Mouse (Mus musculus): ENCODE data around the gene Gm20683. TPM values are rescaled to one million over a fixed set of nuclear protein-coding genes. Genes with fewer than 3 reads are reported as not detected.

Gene Gm20683
- polyA plus RNA-seq, 1 experiment from 2014 or later = 1.9 TPM

DNA sequence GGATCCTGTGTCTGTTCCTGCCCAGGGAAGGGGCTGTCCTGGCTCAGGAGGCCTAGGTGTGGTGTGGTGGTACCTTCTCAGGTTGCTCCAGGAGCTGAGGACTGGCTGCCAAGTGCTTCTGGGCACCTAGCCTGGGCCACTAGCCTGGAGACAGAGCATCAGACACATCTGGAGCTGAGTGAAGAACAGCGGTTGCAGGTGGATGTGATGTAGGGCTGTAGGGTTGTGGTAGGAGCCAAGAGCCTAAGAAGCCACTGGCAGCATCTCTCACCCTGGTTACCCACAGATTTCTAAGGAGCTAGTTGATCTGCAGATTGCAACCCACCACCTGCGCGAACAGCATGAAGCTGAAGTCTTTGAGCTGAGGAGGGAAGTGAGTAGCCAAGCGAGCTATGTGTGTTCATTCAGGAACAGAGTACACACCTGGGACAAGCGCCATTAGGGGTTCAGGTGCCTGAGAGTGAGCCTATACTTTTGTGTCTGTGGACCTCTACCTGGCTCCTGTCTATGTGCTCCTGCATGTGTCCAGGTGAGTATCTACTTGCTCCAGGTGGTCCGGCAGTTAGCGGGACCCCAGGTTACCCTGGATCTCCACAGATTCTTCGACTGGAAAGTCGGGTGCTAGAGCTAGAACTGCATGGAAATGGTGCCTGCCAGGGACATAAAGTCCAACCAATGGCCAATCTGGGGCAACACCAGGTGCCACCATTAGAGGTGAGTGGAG, 54.6 kb downstream of the Gm20683 start:
- Histone ChIP-seq H3K4me2 (ENCODE audit: low read length) (no peak overlapping the region), H3K36me3 (ENCODE audit: control insufficient read depth, insufficient read depth, low read length) (peaks cover 53% of the 10 kb centered on the region), H3K9ac (ENCODE audit: low read length) (no peak overlapping the region), H3K27me3 (ENCODE audit: control insufficient read depth, insufficient read depth, low read length) (no peaks in the 10 kb centered on the region), H3K27ac (replicated peaks in 1 of 2; ENCODE audit: control insufficient read depth in 1 of 2, insufficient read depth in 1 of 2, low read depth in 2 of 2, low read length in 2 of 2) (no peak overlapping the region), H3K4me1 (ENCODE audit: control insufficient read depth in 2 of 2, insufficient read depth in 2 of 2, low read length in 2 of 2) (peaks cover 13 to 33% of the 10 kb centered on the region in 2 experiments), H3K9me3 (ENCODE audit: control insufficient read depth, low read length) (no peaks in the 10 kb centered on the region), H3K4me3 (ENCODE audit: control insufficient read depth in 1 of 2, insufficient read depth in 1 of 2, low read depth in 1 of 2, low read length in 2 of 2) (no peak overlapping the region)
- 93% methylated on average over 9 of the region's 9 CpGs for WGBS
- no peak for ATAC-seq (ENCODE audit: insufficient number of reproducible peaks, insufficient read depth, low FRiP score, low read depth)

DNA sequence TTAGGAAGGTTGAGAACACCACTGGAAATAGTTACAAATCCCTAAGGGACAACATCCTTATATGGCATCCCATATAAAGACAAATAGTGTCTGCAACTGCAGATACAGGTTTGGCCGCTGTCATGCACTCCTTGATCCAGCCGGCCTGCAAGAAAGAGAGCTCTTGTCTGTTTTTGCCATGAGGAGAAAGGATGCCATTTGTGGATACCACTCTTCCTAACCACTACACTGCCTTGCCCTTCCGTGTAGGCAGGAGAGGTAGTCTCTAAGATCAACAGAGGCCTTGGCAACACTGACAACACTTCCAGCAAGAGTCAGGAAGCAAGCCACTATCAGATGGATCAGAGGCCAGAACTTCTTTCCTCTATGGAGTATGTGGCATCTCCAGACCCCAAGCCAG, 55.3 kb downstream of the Gm20683 start, which contains the start of gene Ccdc78:
TSS of gene Ccdc78 (plus strand) at position 301 of the 400 bp plus-strand sequence.
- peak within 1 kb of the TSS; percentile 60 to 92 for H3K4me3 ChIP-seq (ENCODE audit: control insufficient read depth in 1 of 2, insufficient read depth in 1 of 2, low read depth in 1 of 2, low read length in 2 of 2)
- H3K9ac ChIP-seq (ENCODE audit: low read length) = peak within 1 kb of the TSS; percentile 83
- H3K4me2 ChIP-seq (ENCODE audit: low read length) = peak within 1 kb of the TSS; percentile 86
- 79% methylated on average over 3 of the region's 3 CpGs for WGBS
- ATAC-seq (ENCODE audit: insufficient number of reproducible peaks, insufficient read depth, low FRiP score, low read depth) = no peak
- peaks cover 11 to 28% of the 10 kb centered on the region in 2 experiments for H3K4me1 ChIP-seq (ENCODE audit: control insufficient read depth in 2 of 2, insufficient read depth in 2 of 2, low read length in 2 of 2)
- no peaks in the 10 kb centered on the region for H3K27me3 ChIP-seq (ENCODE audit: control insufficient read depth, insufficient read depth, low read length)
- no peaks in the 10 kb centered on the region for H3K9me3 ChIP-seq (ENCODE audit: control insufficient read depth, low read length)
- peak within 1 kb of the TSS; percentile 78 to 96 for H3K27ac ChIP-seq (replicated peaks in 1 of 2; ENCODE audit: control insufficient read depth in 1 of 2, insufficient read depth in 1 of 2, low read depth in 2 of 2, low read length in 2 of 2)
- peaks cover 59% of the 10 kb centered on the region for H3K36me3 ChIP-seq (ENCODE audit: control insufficient read depth, insufficient read depth, low read length)

- peak; percentile 74 for ATAC-seq (ENCODE audit: insufficient number of reproducible peaks, insufficient read depth, low FRiP score, low read depth)
- under 1% methylated on average over 23 of the region's 23 CpGs for WGBS
- H3K27me3 ChIP-seq (ENCODE audit: control insufficient read depth, insufficient read depth, low read length) = no peaks in the 10 kb centered on the region
- no peaks in the 10 kb centered on the region for H3K9me3 ChIP-seq (ENCODE audit: control insufficient read depth, low read length)
- H3K4me1 ChIP-seq (ENCODE audit: control insufficient read depth in 2 of 2, insufficient read depth in 2 of 2, low read length in 2 of 2) = peaks cover 9 to 22% of the 10 kb centered on the region in 2 experiments
- peaks cover 67% of the 10 kb centered on the region for H3K36me3 ChIP-seq (ENCODE audit: control insufficient read depth, insufficient read depth, low read length)
- peak within 1 kb of the TSS; percentile 78 to 96 for H3K27ac ChIP-seq (replicated peaks in 1 of 2; ENCODE audit: control insufficient read depth in 1 of 2, insufficient read depth in 1 of 2, low read depth in 2 of 2, low read length in 2 of 2)
- peak within 1 kb of the TSS; percentile 60 to 92 for H3K4me3 ChIP-seq (ENCODE audit: control insufficient read depth in 1 of 2, insufficient read depth in 1 of 2, low read depth in 1 of 2, low read length in 2 of 2)
- peak within 1 kb of the TSS; percentile 86 for H3K4me2 ChIP-seq (ENCODE audit: low read length)
- peak within 1 kb of the TSS; percentile 83 for H3K9ac ChIP-seq (ENCODE audit: low read length)
Measured at GRCm38 (mm10) chr17:25785281-25785745, 56.2 kb downstream of the Gm20683 start, which contains the start of gene Haghl. Haghl (minus strand) TSS chr17:25785673.

Small RNA genes lying within 50 kb of the gene (microRNA-seq; reads per million reads assigned to microRNA genes)
- gene Mir3082 = 1.7 reads per million

Other genes with a start within 250 kb of the Gm20683 start
- 2.4 and 3.7 TPM in 2 replicates for gene Gng13, start 124.6 kb downstream of the Gm20683 start, polyA plus RNA-seq (2014; fragmentation: Nextera tagmentation; extraction: Ambion mirVana)
- gene Chtf18, start 114.3 kb downstream of the Gm20683 start, polyA plus RNA-seq (2014; fragmentation: Nextera tagmentation; extraction: Ambion mirVana) = 8.0 and 9.5 TPM in 2 replicates
- 12.0 and 13.4 TPM in 2 replicates for gene Rpusd1, start 114.1 kb downstream of the Gm20683 start, polyA plus RNA-seq (2014; fragmentation: Nextera tagmentation; extraction: Ambion mirVana)
- not detected in 2 replicates for gene Mslnl, start 105.7 kb downstream of the Gm20683 start, polyA plus RNA-seq (2014; fragmentation: Nextera tagmentation; extraction: Ambion mirVana)
- gene Msln, start 87.4 kb downstream of the Gm20683 start, polyA plus RNA-seq (2014; fragmentation: Nextera tagmentation; extraction: Ambion mirVana) = 31.9 and 34.7 TPM in 2 replicates
- 36.6 and 37.2 TPM in 2 replicates for gene Narfl, start 68.0 kb downstream of the Gm20683 start, polyA plus RNA-seq (2014; fragmentation: Nextera tagmentation; extraction: Ambion mirVana)
- gene Haghl, start 56.1 kb downstream of the Gm20683 start, polyA plus RNA-seq (2014; fragmentation: Nextera tagmentation; extraction: Ambion mirVana) = 59.4 and 60.2 TPM in 2 replicates
- 0.09 TPM in 1 of 2 replicates, not detected in the other for gene Ccdc78, start 55.2 kb downstream of the Gm20683 start, polyA plus RNA-seq (2014; fragmentation: Nextera tagmentation; extraction: Ambion mirVana)
- 58.4 and 76.0 TPM in 2 replicates for gene Fam173a, start 48.9 kb downstream of the Gm20683 start, polyA plus RNA-seq (2014; fragmentation: Nextera tagmentation; extraction: Ambion mirVana)
- not detected in 2 replicates for gene AC134908.4, start 46.1 kb downstream of the Gm20683 start, polyA plus RNA-seq (2014; fragmentation: Nextera tagmentation; extraction: Ambion mirVana)
- gene Metrn, start 44.6 kb downstream of the Gm20683 start, polyA plus RNA-seq (2014; fragmentation: Nextera tagmentation; extraction: Ambion mirVana) = 3.3 and 10.1 TPM in 2 replicates
- gene Fbxl16, start 32.7 kb downstream of the Gm20683 start, polyA plus RNA-seq (2014; fragmentation: Nextera tagmentation; extraction: Ambion mirVana) = 0.85 and 1.1 TPM in 2 replicates
- gene Wdr24, start 18.1 kb downstream of the Gm20683 start, polyA plus RNA-seq (2014; fragmentation: Nextera tagmentation; extraction: Ambion mirVana) = 15.2 and 17.3 TPM in 2 replicates
- gene Jmjd8, start 12.9 kb downstream of the Gm20683 start, polyA plus RNA-seq (2014; fragmentation: Nextera tagmentation; extraction: Ambion mirVana) = 28.8 and 30.0 TPM in 2 replicates
- 282 and 298 TPM in 2 replicates for gene Stub1, start 8.4 kb downstream of the Gm20683 start, polyA plus RNA-seq (2014; fragmentation: Nextera tagmentation; extraction: Ambion mirVana)
- gene Rhbdl1, start 4.5 kb downstream of the Gm20683 start, polyA plus RNA-seq (2014; fragmentation: Nextera tagmentation; extraction: Ambion mirVana) = 1.2 and 1.5 TPM in 2 replicates
- 11.5 and 12.7 TPM in 2 replicates for gene Rhot2, start 3.1 kb upstream of the Gm20683 start, polyA plus RNA-seq (2014; fragmentation: Nextera tagmentation; extraction: Ambion mirVana)
- gene Wdr90, start 19.7 kb upstream of the Gm20683 start, polyA plus RNA-seq (2014; fragmentation: Nextera tagmentation; extraction: Ambion mirVana) = 8.2 and 8.6 TPM in 2 replicates
- gene Mcrip2, start 27.0 kb upstream of the Gm20683 start, polyA plus RNA-seq (2014; fragmentation: Nextera tagmentation; extraction: Ambion mirVana) = 164 and 184 TPM in 2 replicates
- 36.7 and 41.7 TPM in 2 replicates for gene Mettl26, start 33.3 kb upstream of the Gm20683 start, polyA plus RNA-seq (2014; fragmentation: Nextera tagmentation; extraction: Ambion mirVana)
- gene Wfikkn1, start 39.1 kb upstream of the Gm20683 start, polyA plus RNA-seq (2014; fragmentation: Nextera tagmentation; extraction: Ambion mirVana) = 0.27 and 0.53 TPM in 2 replicates
- 7.5 and 8.8 TPM in 2 replicates for gene Rab40c, start 78.0 kb upstream of the Gm20683 start, polyA plus RNA-seq (2014; fragmentation: Nextera tagmentation; extraction: Ambion mirVana)
- gene Pigq, start 103.2 kb upstream of the Gm20683 start, polyA plus RNA-seq (2014; fragmentation: Nextera tagmentation; extraction: Ambion mirVana) = 61.8 and 62.7 TPM in 2 replicates
- 0.09 TPM in 1 of 2 replicates, not detected in the other for gene Nhlrc4, start 103.2 kb upstream of the Gm20683 start, polyA plus RNA-seq (2014; fragmentation: Nextera tagmentation; extraction: Ambion mirVana)
- gene A930017K11Rik, start 110.8 kb upstream of the Gm20683 start, polyA plus RNA-seq (2014; fragmentation: Nextera tagmentation; extraction: Ambion mirVana) = 0.09 TPM in 1 of 2 replicates, not detected in the other
- 11.2 and 11.3 TPM in 2 replicates for gene Capn15, start 144.0 kb upstream of the Gm20683 start, polyA plus RNA-seq (2014; fragmentation: Nextera tagmentation; extraction: Ambion mirVana)
- gene Rab11fip3, start 227.8 kb upstream of the Gm20683 start, polyA plus RNA-seq (2014; fragmentation: Nextera tagmentation; extraction: Ambion mirVana) = 12.3 and 12.8 TPM in 2 replicates
- 33.0 and 39.5 TPM in 2 replicates for gene Decr2, start 248.6 kb upstream of the Gm20683 start, polyA plus RNA-seq (2014; fragmentation: Nextera tagmentation; extraction: Ambion mirVana)